Mouse (Mus musculus) hindbrain, postnatal 0 days (tissue): Measurements from ENCODE around the gene Slc3a1. TPM values are rescaled to one million over a fixed set of nuclear protein-coding genes. Genes with fewer than 3 reads are reported as not detected.

Experiments
- ATAC-seq: fragments of 200-750 bp; cut with Nextera tagmentation; 2 replicates; pipeline ENCODE4 v1.8.0; 2017; ENCODE audit warnings: mild to moderate bottlenecking, moderate TSS enrichment, moderate library complexity
- DNase-seq: peaks from one replicate; pipeline ENCODE4 v3.0.0-alpha.2; 2015; ENCODE audit warnings: low spot score
- H3K27ac ChIP-seq: fragments of 300-500 bp; sonication (generic); 2 replicates; pipeline ENCODE4 v1.5.1; 2014; ENCODE audit warnings: mild to moderate bottlenecking
- H3K27me3 ChIP-seq: fragments of 300-500 bp; sonication (generic); 2 replicates; pipeline ENCODE4 v1.6.1; 2014; ENCODE audit warnings: low read length, mixed read lengths; ENCODE audit not compliant: insufficient read depth
- H3K36me3 ChIP-seq: fragments of 300-500 bp; sonication (generic); 2 replicates; pipeline ENCODE4 v1.6.1; 2014; ENCODE audit warnings: low read length, mixed read lengths; ENCODE audit not compliant: insufficient read depth
- H3K4me1 ChIP-seq: fragments of 300-500 bp; sonication (generic); 2 replicates; pipeline ENCODE4 v1.6.1; 2014; ENCODE audit warnings: antibody characterized with exemption, low read length, mixed read lengths; ENCODE audit not compliant: insufficient read depth
- H3K4me2 ChIP-seq: fragments of 300-500 bp; sonication (generic); 2 replicates; pipeline ENCODE4 v1.6.1; 2014; ENCODE audit warnings: low read depth, mild to moderate bottlenecking, low read length, moderate library complexity, mixed read lengths
- H3K4me3 ChIP-seq: fragments of 300-500 bp; sonication (generic); 2 replicates; pipeline ENCODE4 v1.5.1; 2014; ENCODE audit warnings: low read length
- H3K9ac ChIP-seq: fragments of 300-500 bp; sonication (generic); replicated peaks from 2 replicates; pipeline ENCODE4 v1.6.1; 2014; ENCODE audit warnings: mild to moderate bottlenecking, low read length, moderate library complexity, mixed read lengths
- H3K9me3 ChIP-seq: fragments of 300-500 bp; sonication (generic); 2 replicates; pipeline ENCODE4 v1.6.1; 2016; ENCODE audit warnings: low read length, mixed read lengths
- CTCF ChIP-seq: IDR thresholded peaks from 2 replicates; pipeline ENCODE4 v1.5.1; 2016; ENCODE audit warnings: antibody characterized with exemption, control low read depth, low read depth
- WGBS: fragments of 180-500 bp; shearing (Covaris S2); extraction: QIAGEN DNeasy Blood & Tissue Kit; methylation state at CpG from one replicate; pipeline ENCODE4 v1.1.7; 2014; 5-methylcytosine and 5-hydroxymethylcytosine counted together
- polyA plus RNA-seq: library from polyadenylated mRNA; unstranded; fragments of >200 nt; fragmentation: Nextera tagmentation; extraction: Ambion mirVana; gene quantifications from 2 replicates; pipeline ENCODE4 v1.2.1, GENCODE M21; 2015
- total RNA-seq: library from RNA; depleted of rRNA; stranded (reverse); fragments of >200 nt; gene quantifications from 2 replicates; pipeline ENCODE4 v1.2.3, GENCODE M21; 2014

The Slc3a1 gene
- total and polyA plus RNA-seq, 2 experiments from 2014 or later, result 0.10 to 0.19 TPM

- H3K27me3 ChIP-seq, result no peaks in the 10 kb centered on the region
- no peak for ATAC-seq
- WGBS, result 92% methylated on average over 3 of the region's 3 CpGs
These were observed 4.9 kb downstream of the Slc3a1 start for GRCm38 (mm10) chr17:85033087-85033486.

GRCm38 (mm10) chr17:85034068-85034467 lies 5.9 kb downstream of the Slc3a1 start:
- WGBS, result 50% methylated on average over 11 of the region's 11 CpGs
- peak; percentile 38 for DNase-seq

More at GRCm38 (mm10) chr17:85033087-85033486, 4.9 kb downstream of the Slc3a1 start:
- Histone ChIP-seq H3K4me3 (no peak overlapping the region), H3K4me2 (no peak overlapping the region), H3K27ac (no peak overlapping the region), H3K36me3 (no peaks in the 10 kb centered on the region), H3K4me1 (no peaks in the 10 kb centered on the region), H3K9me3 (no peaks in the 10 kb centered on the region), H3K9ac (no peak overlapping the region)
- no peak for TF ChIP-seq CTCF
- DNase-seq, result no peak

GRCm38 (mm10) chr17:85037855-85038254 lies 9.7 kb downstream of the Slc3a1 start:
- no peak for DNase-seq
- H3K36me3 ChIP-seq, result no peaks in the 10 kb centered on the region
- no peaks in the 10 kb centered on the region for H3K27me3 ChIP-seq
- no peak overlapping the region for H3K27ac ChIP-seq
- no peak overlapping the region for H3K4me2 ChIP-seq
- no peak overlapping the region for H3K9ac ChIP-seq
- H3K9me3 ChIP-seq, result no peaks in the 10 kb centered on the region
- ATAC-seq, result no peak
- no peak for TF ChIP-seq CTCF
- no peaks in the 10 kb centered on the region for H3K4me1 ChIP-seq
- WGBS, result 90% methylated on average over 5 of the region's 5 CpGs
- H3K4me3 ChIP-seq, result no peak overlapping the region

More at GRCm38 (mm10) chr17:85034068-85034467, 5.9 kb downstream of the Slc3a1 start:
- no peaks in the 10 kb centered on the region for H3K4me1 ChIP-seq
- 0 out of 2 replicates have a peak overlapping the region, but pooled peaks have one; percentile 27 for H3K4me2 ChIP-seq
- no peak for TF ChIP-seq CTCF
- no peaks in the 10 kb centered on the region for H3K36me3 ChIP-seq
- H3K4me3 ChIP-seq, result no peak overlapping the region
- peak; percentile 66; the same call in 1 of the 2 replicates for ATAC-seq
- no peak overlapping the region for H3K27ac ChIP-seq
- H3K27me3 ChIP-seq, result no peaks in the 10 kb centered on the region
- H3K9me3 ChIP-seq, result no peaks in the 10 kb centered on the region
- H3K9ac ChIP-seq, result no peak overlapping the region

- no peak for TF ChIP-seq CTCF
- Histone ChIP-seq H3K9ac (no peak overlapping the region), H3K27me3 (no peaks in the 10 kb centered on the region), H3K27ac (no peak overlapping the region), H3K9me3 (no peaks in the 10 kb centered on the region), H3K36me3 (no peaks in the 10 kb centered on the region), H3K4me2 (no peak overlapping the region), H3K4me3 (no peak overlapping the region), H3K4me1 (no peaks in the 10 kb centered on the region)
- ATAC-seq, result no peak
- DNase-seq, result no peak
- WGBS, result 82% methylated on average over 4 of the region's 4 CpGs
These were observed 10.1 kb downstream of the Slc3a1 start for GRCm38 (mm10) chr17:85038311-85038710.

GRCm38 (mm10) chr17:85038761-85039160 lies 10.6 kb downstream of the Slc3a1 start:
- no peak for DNase-seq
- Histone ChIP-seq H3K4me1 (no peaks in the 10 kb centered on the region), H3K27ac (no peak overlapping the region), H3K4me3 (no peak overlapping the region), H3K36me3 (no peaks in the 10 kb centered on the region), H3K9me3 (no peaks in the 10 kb centered on the region), H3K9ac (no peak overlapping the region), H3K4me2 (no peak overlapping the region), H3K27me3 (no peaks in the 10 kb centered on the region)
- TF ChIP-seq CTCF, result no peak
- ATAC-seq, result no peak
- 90% methylated on average over 5 of the region's 5 CpGs for WGBS

GRCm38 (mm10) chr17:85040913-85041312 lies 12.7 kb downstream of the Slc3a1 start:
- no peaks in the 10 kb centered on the region for H3K4me1 ChIP-seq
- DNase-seq, result no peak
- H3K9ac ChIP-seq, result no peak overlapping the region
- H3K9me3 ChIP-seq, result no peaks in the 10 kb centered on the region
- no peaks in the 10 kb centered on the region for H3K36me3 ChIP-seq
- no peak for TF ChIP-seq CTCF
- WGBS, result 79% methylated on average over 7 of the region's 7 CpGs
- H3K27ac ChIP-seq, result no peak overlapping the region
- no peak overlapping the region for H3K4me3 ChIP-seq
- ATAC-seq, result no peak
- no peaks in the 10 kb centered on the region for H3K27me3 ChIP-seq
- H3K4me2 ChIP-seq, result no peak overlapping the region

- Histone ChIP-seq H3K4me1 (no peaks in the 10 kb centered on the region), H3K9me3 (no peaks in the 10 kb centered on the region), H3K4me2 (no peak overlapping the region), H3K4me3 (no peak overlapping the region), H3K9ac (no peak overlapping the region), H3K27me3 (no peaks in the 10 kb centered on the region), H3K36me3 (no peaks in the 10 kb centered on the region), H3K27ac (no peak overlapping the region)
- ATAC-seq (no peak), DNase-seq (no peak)
- WGBS, result 65% methylated on average over 6 of the region's 6 CpGs
- TF ChIP-seq CTCF, result no peak
These were observed 14.2 kb downstream of the Slc3a1 start for GRCm38 (mm10) chr17:85042419-85042818.
